Mouse (Mus musculus) erythroblast, embryonic 14.5 days (primary cell): ENCODE measurements around the gene Kcnk4.

ENCODE experiments used
- GATA1 ChIP-seq: IDR thresholded peaks from 2 replicates; pipeline ENCODE4 v1.6.1; 2012; ENCODE audit warnings: low read length, inconsistent platforms, mixed read lengths
- TAL1 ChIP-seq: IDR thresholded peaks from 3 replicates; pipeline ENCODE4 v1.6.1; 2012; ENCODE audit warnings: low read length, inconsistent platforms, mixed read lengths

- TF ChIP-seq GATA1 (no peak), TAL1 (no peak)
These were observed 9.1 kb downstream of the Kcnk4 start, which contains the start of gene Catsperz for GRCm38 (mm10) chr19:6925307-6925573.
